Mouse (Mus musculus) forebrain, embryonic 13.5 days (tissue): ENCODE results near the gene Slc32a1. TPM values are rescaled to one million over a fixed set of nuclear protein-coding genes. Genes with fewer than 3 reads are reported as not detected.

Experiments
- ATAC-seq: fragments of 200-750 bp; cut with Nextera tagmentation; 2 replicates; pipeline ENCODE4 v1.8.0; 2017
- H3K27ac ChIP-seq: fragments of 300-500 bp; sonication (generic); 2 replicates; pipeline ENCODE4 v1.5.1; 2015; ENCODE audit warnings: inconsistent platforms, mild to moderate bottlenecking, moderate library complexity
- H3K27me3 ChIP-seq: fragments of 300-500 bp; sonication (generic); 2 replicates; pipeline ENCODE4 v1.6.1; 2015; ENCODE audit warnings: mild to moderate bottlenecking, inconsistent platforms
- H3K36me3 ChIP-seq: fragments of 300-500 bp; sonication (generic); 2 replicates; pipeline ENCODE4 v1.6.1; 2015; ENCODE audit warnings: mild to moderate bottlenecking, inconsistent platforms; ENCODE audit not compliant: poor library complexity, severe bottlenecking
- H3K4me1 ChIP-seq: fragments of 300-500 bp; sonication (generic); 2 replicates; pipeline ENCODE4 v1.6.1; 2015; ENCODE audit warnings: inconsistent platforms
- H3K4me2 ChIP-seq: fragments of 300-500 bp; sonication (generic); 2 replicates; pipeline ENCODE4 v1.6.1; 2015; ENCODE audit warnings: inconsistent platforms, mild to moderate bottlenecking, moderate library complexity
- H3K4me3 ChIP-seq: fragments of 300-500 bp; sonication (generic); 2 replicates; pipeline ENCODE4 v1.5.1; 2015; ENCODE audit warnings: mild to moderate bottlenecking, inconsistent platforms
- H3K9ac ChIP-seq: fragments of 300-500 bp; sonication (generic); 2 replicates; pipeline ENCODE4 v1.6.1; 2015; ENCODE audit warnings: mild to moderate bottlenecking, inconsistent platforms
- H3K9me3 ChIP-seq: fragments of 300-500 bp; sonication (generic); replicated peaks from 2 replicates; pipeline ENCODE4 v1.6.1; 2016; ENCODE audit warnings: inconsistent platforms
- WGBS: fragments of 180-500 bp; shearing (Covaris S2); methylation state at CpG from one replicate; pipeline ENCODE4 v1.1.7; 2015; 5-methylcytosine and 5-hydroxymethylcytosine counted together
- polyA plus RNA-seq: library from polyadenylated mRNA; unstranded; fragments of >200 nt; fragmentation: Nextera tagmentation; extraction: Ambion mirVana; gene quantifications from 2 replicates; pipeline ENCODE4 v1.2.1, GENCODE M21; 2015

Gene Slc32a1
- polyA plus RNA-seq, 1 experiment from 2014 or later, result 5.6 TPM

- Histone ChIP-seq H3K4me1 (no peaks in the 10 kb centered on the region), H3K4me2 (no peak overlapping the region), H3K9ac (no peak overlapping the region), H3K9me3 (no peaks in the 10 kb centered on the region), H3K27ac (no peak overlapping the region), H3K27me3 (no peaks in the 10 kb centered on the region), H3K36me3 (peaks cover 44% of the 10 kb centered on the region), H3K4me3 (no peak overlapping the region)
- WGBS, result 17% methylated on average over 2 of the region's 2 CpGs
- ATAC-seq, result peak; percentile 70
Measured at GRCm38 (mm10) chr2:158641869-158642268, 31.3 kb downstream of the Slc32a1 start.

GRCm38 (mm10) chr2:158642587-158642986 is 32.0 kb downstream of the Slc32a1 start:
- Histone ChIP-seq H3K27ac (no peak overlapping the region), H3K4me1 (no peaks in the 10 kb centered on the region), H3K4me2 (no peak overlapping the region), H3K9ac (no peak overlapping the region), H3K4me3 (no peak overlapping the region), H3K9me3 (no peaks in the 10 kb centered on the region), H3K36me3 (peaks cover 37% of the 10 kb centered on the region), H3K27me3 (no peaks in the 10 kb centered on the region)
- 85% methylated on average over 2 of the region's 2 CpGs for WGBS
- ATAC-seq, result no peak

- no peak overlapping the region for H3K27ac ChIP-seq
- H3K9ac ChIP-seq, result no peak overlapping the region
- H3K9me3 ChIP-seq, result no peaks in the 10 kb centered on the region
- no peaks in the 10 kb centered on the region for H3K27me3 ChIP-seq
- 88% methylated on average over 3 of the region's 3 CpGs for WGBS
- H3K4me1 ChIP-seq, result no peaks in the 10 kb centered on the region
- H3K4me3 ChIP-seq, result no peak overlapping the region
- H3K36me3 ChIP-seq, result peaks cover 25% of the 10 kb centered on the region
- H3K4me2 ChIP-seq, result no peak overlapping the region
- no peak for ATAC-seq
Measured at GRCm38 (mm10) chr2:158643791-158644190, 33.2 kb downstream of the Slc32a1 start.

GRCm38 (mm10) chr2:158651159-158651908 is 40.8 kb downstream of the Slc32a1 start:
- ATAC-seq, result no peak
- WGBS, result 50% methylated on average over 7 of the region's 7 CpGs
- no peak overlapping the region for H3K9ac ChIP-seq

DNA sequence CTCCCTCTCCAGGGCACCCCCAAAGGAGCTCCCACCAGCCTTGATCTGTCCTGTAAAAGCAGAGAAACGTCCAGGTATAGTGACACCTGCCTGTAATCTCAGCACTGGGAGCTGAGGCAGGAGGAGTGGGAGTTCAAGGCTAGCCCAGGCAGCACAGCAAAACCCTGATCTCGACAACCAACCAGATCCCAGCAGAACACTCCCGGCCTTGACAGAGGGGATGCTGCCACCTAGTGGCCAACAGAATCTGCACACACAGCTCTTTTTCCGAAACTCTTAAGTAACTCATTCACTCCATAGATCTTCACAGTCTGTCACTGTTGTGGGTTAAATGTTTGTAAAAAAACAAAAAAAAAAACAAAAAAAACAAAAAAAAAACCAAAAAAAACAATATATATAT is 42.4 kb downstream of the Slc32a1 start:
- Histone ChIP-seq H3K9ac (no peak overlapping the region), H3K4me3 (no peak overlapping the region), H3K27me3 (0 out of 2 replicates have a peak, but pooled peaks cover 5% of the 10 kb centered on the region), H3K4me2 (no peak overlapping the region), H3K36me3 (no peaks in the 10 kb centered on the region), H3K4me1 (no peaks in the 10 kb centered on the region), H3K9me3 (no peaks in the 10 kb centered on the region), H3K27ac (no peak overlapping the region)
- WGBS, result 5% methylated on average over 4 of the region's 4 CpGs
- peak; percentile 63 for ATAC-seq

More at GRCm38 (mm10) chr2:158651159-158651908, 40.8 kb downstream of the Slc32a1 start:
- no peak overlapping the region for H3K4me2 ChIP-seq
- H3K27me3 ChIP-seq, result 0 out of 2 replicates have a peak, but pooled peaks cover 5% of the 10 kb centered on the region
- H3K9me3 ChIP-seq, result no peaks in the 10 kb centered on the region
- H3K36me3 ChIP-seq, result no peaks in the 10 kb centered on the region
- H3K4me3 ChIP-seq, result no peak overlapping the region
- no peak overlapping the region for H3K27ac ChIP-seq
- H3K4me1 ChIP-seq, result no peaks in the 10 kb centered on the region

- H3K9me3 ChIP-seq, result no peaks in the 10 kb centered on the region
- H3K4me1 ChIP-seq, result no peaks in the 10 kb centered on the region
- 0 out of 2 replicates have a peak, but pooled peaks cover 5% of the 10 kb centered on the region for H3K27me3 ChIP-seq
- H3K27ac ChIP-seq, result no peak overlapping the region
- no peak overlapping the region for H3K9ac ChIP-seq
- no peak overlapping the region for H3K4me3 ChIP-seq
- ATAC-seq, result no peak
- H3K36me3 ChIP-seq, result no peaks in the 10 kb centered on the region
- no peak overlapping the region for H3K4me2 ChIP-seq
- 87% methylated on average over 9 of the region's 9 CpGs for WGBS
Measured at GRCm38 (mm10) chr2:158654717-158655116, 44.1 kb downstream of the Slc32a1 start.

GRCm38 (mm10) chr2:158655806-158656205 is 45.2 kb downstream of the Slc32a1 start:
- no peak overlapping the region for H3K4me2 ChIP-seq
- no peak overlapping the region for H3K27ac ChIP-seq
- no peaks in the 10 kb centered on the region for H3K36me3 ChIP-seq
- no peaks in the 10 kb centered on the region for H3K9me3 ChIP-seq
- H3K27me3 ChIP-seq, result 0 out of 2 replicates have a peak, but pooled peaks cover 5% of the 10 kb centered on the region
- no peak overlapping the region for H3K4me3 ChIP-seq
- ATAC-seq, result no peak
- WGBS, result 79% methylated on average over 4 of the region's 4 CpGs
- H3K9ac ChIP-seq, result no peak overlapping the region
- no peaks in the 10 kb centered on the region for H3K4me1 ChIP-seq

DNA sequence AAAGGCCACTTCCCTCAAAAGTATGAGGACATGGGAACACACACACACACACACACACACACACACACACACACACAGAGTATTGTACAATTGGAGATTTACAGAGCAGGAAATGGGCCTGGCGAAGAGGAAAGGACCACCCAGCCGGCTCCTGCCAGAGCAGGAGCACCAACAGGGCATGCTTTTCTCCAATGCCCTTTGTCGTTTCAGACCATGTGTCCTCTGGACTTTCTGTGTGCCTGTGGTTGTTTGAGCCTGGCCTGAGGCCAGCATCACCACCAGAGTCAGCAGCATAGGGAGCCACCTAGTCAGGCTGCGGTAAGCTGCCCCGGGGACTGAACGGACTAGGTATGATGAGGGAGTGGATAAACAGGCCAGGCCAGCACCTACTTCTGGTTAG is 48.3 kb downstream of the Slc32a1 start:
- 55% methylated on average over 6 of the region's 6 CpGs for WGBS
- Histone ChIP-seq H3K27ac (no peak overlapping the region), H3K4me3 (no peak overlapping the region), H3K9me3 (no peaks in the 10 kb centered on the region), H3K4me1 (no peaks in the 10 kb centered on the region), H3K36me3 (no peaks in the 10 kb centered on the region), H3K4me2 (no peak overlapping the region), H3K9ac (no peak overlapping the region), H3K27me3 (0 out of 2 replicates have a peak, but pooled peaks cover 5% of the 10 kb centered on the region)
- ATAC-seq, result no peak

GRCm38 (mm10) chr2:158659346-158659745 is 48.8 kb downstream of the Slc32a1 start:
- no peaks in the 10 kb centered on the region for H3K4me1 ChIP-seq
- no peak overlapping the region for H3K4me2 ChIP-seq
- no peak overlapping the region for H3K9ac ChIP-seq
- no peak overlapping the region for H3K4me3 ChIP-seq
- H3K27me3 ChIP-seq, result 0 out of 2 replicates have a peak, but pooled peaks cover 5% of the 10 kb centered on the region
- 71% methylated on average over 3 of the region's 3 CpGs for WGBS
- no peaks in the 10 kb centered on the region for H3K9me3 ChIP-seq
- H3K27ac ChIP-seq, result no peak overlapping the region
- no peaks in the 10 kb centered on the region for H3K36me3 ChIP-seq
- no peak for ATAC-seq

GRCm38 (mm10) chr2:158665098-158665497 is 54.5 kb downstream of the Slc32a1 start, which contains the start of gene Ppp1r16b:
Gene Ppp1r16b, plus strand, starts transcription at chr2:158665398.
- Histone ChIP-seq H3K4me2 (no peak within 1 kb of the TSS), H3K9ac (no peak within 1 kb of the TSS), H3K9me3 (no peaks in the 10 kb centered on the region), H3K27ac (no peak within 1 kb of the TSS), H3K4me1 (peaks cover 26% of the 10 kb centered on the region), H3K36me3 (no peaks in the 10 kb centered on the region), H3K27me3 (peaks cover 45% of the 10 kb centered on the region), H3K4me3 (no peak within 1 kb of the TSS)
- no peak for ATAC-seq
- WGBS, result 72% methylated on average over 4 of the region's 4 CpGs
